Mouse (Mus musculus) liver, postnatal 0 days (tissue): Measurements from ENCODE around the gene S100a2.

Experiments used
- CTCF ChIP-seq: sonication (generic); IDR thresholded peaks from 2 replicates; pipeline ENCODE4 v1.5.1; 2016; ENCODE audit warnings: antibody characterized with exemption, low read depth
- EP300 ChIP-seq: IDR thresholded peaks from 2 replicates; pipeline ENCODE4 v1.6.1; 2016; ENCODE audit warnings: antibody characterized with exemption, low read depth, mild to moderate bottlenecking

DNA sequence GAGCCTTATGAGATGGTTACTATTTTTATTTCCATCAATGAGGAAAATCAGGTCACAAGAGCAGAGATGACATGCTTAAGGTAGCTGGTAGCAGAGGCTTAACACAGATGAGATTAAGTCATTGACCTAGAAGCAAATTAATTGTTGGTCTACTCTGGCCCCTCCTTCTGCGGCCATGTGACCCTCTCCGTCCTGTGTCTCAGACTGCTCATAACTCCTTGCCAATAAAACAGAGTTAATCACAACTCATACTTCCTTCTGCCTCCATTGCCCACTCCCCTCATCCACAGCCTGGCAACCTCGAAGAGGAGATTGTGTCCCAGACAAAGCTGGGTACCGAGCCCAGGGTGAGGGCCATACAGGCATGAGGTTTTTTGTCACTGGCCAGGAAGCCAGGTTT, 8.2 kb downstream of the S100a2 start:
- TF ChIP-seq EP300 (no peak), CTCF (no peak)
